Mouse (Mus musculus): ENCODE measurements around the gene Vps50. TPM values are rescaled to one million over a fixed set of nuclear protein-coding genes. Genes with fewer than 3 reads are reported as not detected.
A peak's percentile ranks its signal among the peaks of the same experiment; 100 is the strongest.

The Vps50 gene
- polyA plus RNA-seq (2015; fragmentation: Nextera tagmentation; extraction: Ambion mirVana), result 5.4 and 6.4 TPM in 2 replicates

DNA sequence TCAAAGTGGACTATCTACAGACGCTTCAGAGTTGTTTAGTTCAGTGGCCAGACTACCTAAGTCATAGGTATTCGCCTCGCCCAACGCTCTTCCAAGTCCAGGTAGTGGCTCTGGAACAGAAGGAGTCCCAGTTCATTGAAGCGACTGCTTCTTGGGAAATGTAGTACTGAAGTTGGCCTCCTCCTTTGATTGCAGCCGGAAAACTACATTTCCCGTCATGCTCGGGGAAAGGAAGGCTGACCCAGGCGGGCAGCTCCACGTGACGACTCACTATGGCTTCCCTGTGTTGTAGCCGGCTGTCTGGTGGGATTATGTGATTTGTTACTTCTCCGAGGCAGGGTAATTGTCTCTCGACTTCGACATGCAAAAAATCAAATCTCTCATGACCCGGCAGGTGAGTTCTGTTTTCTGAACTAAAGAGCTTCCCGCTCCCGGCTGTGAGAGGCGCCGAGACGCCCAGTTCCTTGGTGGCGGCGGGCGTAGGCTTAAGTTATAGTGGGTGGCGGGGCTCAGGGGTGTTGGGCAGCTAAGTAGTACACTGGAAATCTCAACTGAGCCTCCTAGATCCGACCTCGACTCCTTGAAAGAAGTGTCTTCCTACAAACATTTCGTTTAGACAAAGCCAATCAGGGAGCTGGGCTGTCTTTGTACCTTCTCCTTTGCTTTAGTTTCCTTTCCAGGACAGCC lies at the start of gene Vps50, which contains the start of gene Hepacam2:
Gene Vps50 (plus strand): TSS at position 221 of the 687 bp plus-strand sequence.
Gene Hepacam2 (minus strand): TSS at position 137 of the 687 bp plus-strand sequence.
- DNase-seq (peak; percentile 86), ATAC-seq (peak; percentile 99)
- 2% methylated on average over 28 of the region's 28 CpGs for WGBS (ENCODE audit: insufficient replicate concordance)

DNA sequence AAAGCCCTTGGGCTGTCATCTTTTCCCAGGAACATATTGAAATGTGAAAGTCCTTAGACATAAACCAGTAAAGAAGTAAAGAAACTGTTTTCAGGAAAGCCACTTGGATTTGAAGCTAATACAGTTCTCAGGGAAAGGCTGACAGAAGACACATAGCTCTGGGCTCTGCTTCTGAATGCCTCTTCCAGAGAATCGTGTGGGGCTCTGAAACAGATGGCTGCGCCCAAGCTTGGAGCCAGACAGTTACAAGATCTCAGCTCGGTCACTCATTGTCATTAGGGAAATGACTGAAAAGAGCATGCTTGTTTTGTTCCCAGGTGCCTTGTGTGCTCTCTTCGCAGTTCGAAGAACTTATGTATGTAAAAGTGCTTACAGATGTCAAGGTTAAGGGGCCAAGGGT lies 43.8 kb upstream of the Vps50 start:
- no peak for TF ChIP-seq EP300 (IDR thresholded peaks at IDR 0.05; ENCODE audit: low read depth)
- no peak for TF ChIP-seq CTCF (IDR thresholded peaks at IDR 0.05; ENCODE audit: low read depth)
- Histone ChIP-seq H3K4me3 (ENCODE audit: low read depth, low read length) (no peak overlapping the region), H3K36me3 (replicated peaks; ENCODE audit: insufficient read depth, low read length) (no peaks in the 10 kb centered on the region), H3K4me2 (ENCODE audit: low read depth, low read length) (no peak overlapping the region), H3K4me1 (ENCODE audit: insufficient read depth) (no peaks in the 10 kb centered on the region), H3K9ac (replicated peaks) (no peak overlapping the region), H3K27ac (ENCODE audit: low read depth) (no peak overlapping the region), H3K27me3 (ENCODE audit: insufficient read depth, low read length) (no peaks in the 10 kb centered on the region), H3K9me3 (ENCODE audit: low read length) (no peaks in the 10 kb centered on the region)
- ATAC-seq (no peak), DNase-seq (no peak)
- WGBS (ENCODE audit: insufficient replicate concordance), result 60% methylated on average over 5 of the region's 5 CpGs

More for the DNA sequence above, at the start of gene Vps50, which contains the start of gene Hepacam2:
- TF ChIP-seq EP300 (IDR thresholded peaks at IDR 0.05; ENCODE audit: low read depth) (no peak), CTCF (IDR thresholded peaks at IDR 0.05; ENCODE audit: low read depth) (no peak)
- H3K4me2 ChIP-seq (ENCODE audit: low read depth, low read length), result peak within 1 kb of the TSS; percentile 95
- no peaks in the 10 kb centered on the region for H3K27me3 ChIP-seq (ENCODE audit: insufficient read depth, low read length)
- no peaks in the 10 kb centered on the region for H3K36me3 ChIP-seq (replicated peaks; ENCODE audit: insufficient read depth, low read length)
- H3K27ac ChIP-seq (ENCODE audit: low read depth), result 0 out of 2 replicates have a peak within 1 kb of the TSS, but pooled peaks have one; percentile 26
- no peaks in the 10 kb centered on the region for H3K9me3 ChIP-seq (ENCODE audit: low read length)
- H3K4me3 ChIP-seq (ENCODE audit: low read depth, low read length), result peak within 1 kb of the TSS; percentile 79
- H3K9ac ChIP-seq (replicated peaks), result peak within 1 kb of the TSS; percentile 77
- H3K4me1 ChIP-seq (ENCODE audit: insufficient read depth), result peaks cover 7% of the 10 kb centered on the region

DNA sequence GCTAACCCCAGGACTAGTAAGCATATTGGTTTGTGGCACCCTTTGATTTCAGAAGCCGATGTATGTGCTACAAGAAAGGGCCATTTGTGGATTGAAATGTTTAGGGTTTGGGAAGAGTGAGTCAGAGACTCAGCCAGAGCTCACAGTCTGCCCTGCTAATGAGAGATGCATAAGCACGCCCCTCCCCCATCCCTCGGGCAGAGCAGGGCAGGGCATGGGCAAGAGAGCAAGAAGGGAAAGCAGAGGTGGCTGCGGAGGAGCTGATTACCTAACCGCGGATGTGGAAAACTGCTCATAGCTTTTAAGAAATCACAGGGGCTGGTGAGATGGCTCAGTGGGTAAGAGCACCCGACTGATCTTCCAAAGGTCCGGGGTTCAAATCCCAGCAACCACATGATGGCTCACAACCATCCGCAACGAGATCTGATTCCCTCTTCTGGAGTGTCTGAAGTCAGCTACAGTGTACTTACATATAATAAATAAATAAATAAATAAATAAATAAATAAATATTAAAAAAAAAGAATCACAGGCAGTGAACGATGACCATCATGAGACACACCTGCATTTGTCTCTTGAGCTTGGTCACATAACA lies 42.1 kb upstream of the Vps50 start:
- no peak overlapping the region for H3K9ac ChIP-seq (replicated peaks)
- no peaks in the 10 kb centered on the region for H3K9me3 ChIP-seq (ENCODE audit: low read length)
- TF ChIP-seq CTCF (IDR thresholded peaks at IDR 0.05; ENCODE audit: low read depth) (no peak), EP300 (IDR thresholded peaks at IDR 0.05; ENCODE audit: low read depth) (no peak)
- H3K4me2 ChIP-seq (ENCODE audit: low read depth, low read length), result no peak overlapping the region
- no peaks in the 10 kb centered on the region for H3K4me1 ChIP-seq (ENCODE audit: insufficient read depth)
- 62% methylated on average over 11 of the region's 11 CpGs for WGBS (ENCODE audit: insufficient replicate concordance)
- DNase-seq (no peak), ATAC-seq (no peak)
- H3K36me3 ChIP-seq (replicated peaks; ENCODE audit: insufficient read depth, low read length), result no peaks in the 10 kb centered on the region
- H3K27me3 ChIP-seq (ENCODE audit: insufficient read depth, low read length), result no peaks in the 10 kb centered on the region
- H3K27ac ChIP-seq (ENCODE audit: low read depth), result no peak overlapping the region
- no peak overlapping the region for H3K4me3 ChIP-seq (ENCODE audit: low read depth, low read length)

GRCm38 (mm10) chr6:3463026-3463425 lies 35.2 kb upstream of the Vps50 start:
- Histone ChIP-seq H3K27ac (ENCODE audit: low read depth) (0 out of 2 replicates have a peak overlapping the region, but pooled peaks have one; percentile 31), H3K4me1 (ENCODE audit: insufficient read depth) (no peaks in the 10 kb centered on the region), H3K4me2 (ENCODE audit: low read depth, low read length) (no peak overlapping the region), H3K4me3 (ENCODE audit: low read depth, low read length) (no peak overlapping the region), H3K9ac (replicated peaks) (no peak overlapping the region), H3K27me3 (ENCODE audit: insufficient read depth, low read length) (no peaks in the 10 kb centered on the region), H3K9me3 (ENCODE audit: low read length) (no peaks in the 10 kb centered on the region), H3K36me3 (replicated peaks; ENCODE audit: insufficient read depth, low read length) (no peaks in the 10 kb centered on the region)
- 67% methylated on average over 6 of the region's 6 CpGs for WGBS (ENCODE audit: insufficient replicate concordance)
- TF ChIP-seq CTCF (IDR thresholded peaks at IDR 0.05; ENCODE audit: low read depth) (no peak), EP300 (IDR thresholded peaks at IDR 0.05; ENCODE audit: low read depth) (no peak)
- ATAC-seq (no peak), DNase-seq (no peak)

GRCm38 (mm10) chr6:3463594-3463993 lies 34.6 kb upstream of the Vps50 start:
- H3K36me3 ChIP-seq (replicated peaks; ENCODE audit: insufficient read depth, low read length), result no peaks in the 10 kb centered on the region
- no peak overlapping the region for H3K4me2 ChIP-seq (ENCODE audit: low read depth, low read length)
- no peak overlapping the region for H3K9ac ChIP-seq (replicated peaks)
- TF ChIP-seq CTCF (IDR thresholded peaks at IDR 0.05; ENCODE audit: low read depth) (no peak), EP300 (IDR thresholded peaks at IDR 0.05; ENCODE audit: low read depth) (no peak)
- H3K27ac ChIP-seq (ENCODE audit: low read depth), result no peak overlapping the region
- H3K4me3 ChIP-seq (ENCODE audit: low read depth, low read length), result no peak overlapping the region
- no peak for DNase-seq
- no peaks in the 10 kb centered on the region for H3K4me1 ChIP-seq (ENCODE audit: insufficient read depth)
- no peaks in the 10 kb centered on the region for H3K9me3 ChIP-seq (ENCODE audit: low read length)
- ATAC-seq, result no peak
- WGBS (ENCODE audit: insufficient replicate concordance), result 60% methylated on average over 2 of the region's 2 CpGs
- H3K27me3 ChIP-seq (ENCODE audit: insufficient read depth, low read length), result no peaks in the 10 kb centered on the region

DNA sequence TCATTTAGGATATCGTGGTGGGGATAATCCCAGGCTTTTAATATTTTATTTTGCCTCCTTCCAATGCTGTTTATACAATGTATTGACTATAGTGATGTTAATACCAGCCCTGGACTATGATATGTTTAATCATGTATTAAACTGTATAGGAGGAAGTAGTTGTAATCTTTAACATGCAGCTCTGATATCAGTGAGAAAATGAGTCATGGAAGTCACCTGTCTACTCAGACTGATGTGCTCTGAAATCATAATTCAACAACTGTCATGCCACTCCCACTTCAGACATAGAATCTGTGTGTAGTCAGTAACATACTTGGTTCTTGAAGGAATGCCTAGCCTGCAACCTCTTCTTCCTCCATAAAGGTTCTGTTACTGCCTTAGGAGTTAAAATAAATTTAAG lies 29.6 kb upstream of the Vps50 start:
- H3K36me3 ChIP-seq (replicated peaks; ENCODE audit: insufficient read depth, low read length), result no peaks in the 10 kb centered on the region
- H3K27ac ChIP-seq (ENCODE audit: low read depth), result no peak overlapping the region
- H3K27me3 ChIP-seq (ENCODE audit: insufficient read depth, low read length), result no peaks in the 10 kb centered on the region
- ATAC-seq, result no peak
- no peaks in the 10 kb centered on the region for H3K9me3 ChIP-seq (ENCODE audit: low read length)
- no peaks in the 10 kb centered on the region for H3K4me1 ChIP-seq (ENCODE audit: insufficient read depth)
- DNase-seq, result no peak
- H3K4me3 ChIP-seq (ENCODE audit: low read depth, low read length), result no peak overlapping the region
- H3K4me2 ChIP-seq (ENCODE audit: low read depth, low read length), result no peak overlapping the region
- 33% methylated on average over 1 of the region's 1 CpGs for WGBS (ENCODE audit: insufficient replicate concordance)
- no peak overlapping the region for H3K9ac ChIP-seq (replicated peaks)
- TF ChIP-seq CTCF (IDR thresholded peaks at IDR 0.05; ENCODE audit: low read depth) (no peak), EP300 (IDR thresholded peaks at IDR 0.05; ENCODE audit: low read depth) (no peak)
